Mouse (Mus musculus) E14TG2a.4 (cell line): ENCODE data around the gene Lurap1l.

Source experiments
- CTCF ChIP-seq: conservative IDR thresholded peaks from 2 replicates; pipeline ENCODE4 v1.5.1; 2014; ENCODE audit warnings: low read length
- NANOG ChIP-seq: IDR thresholded peaks from 2 replicates; pipeline ENCODE4 v1.6.1; 2014; ENCODE audit warnings: borderline replicate concordance, low read length, mixed read lengths
- POU5F1 ChIP-seq: IDR thresholded peaks from 2 replicates; pipeline ENCODE4 v1.6.1; 2014; ENCODE audit warnings: low read length, borderline replicate concordance

GRCm38 (mm10) chr4:80895278-80895894, 15.1 kb upstream of the Lurap1l start:
- TF ChIP-seq CTCF: no peak
- no peak for TF ChIP-seq NANOG
- no peak for TF ChIP-seq POU5F1
